Mouse (Mus musculus): Measurements from ENCODE around the gene Ldha. TPM values are rescaled to one million over a fixed set of nuclear protein-coding genes. Genes with fewer than 3 reads are reported as not detected.
"Not testable (repeated sequence)": the region's sequence is repeated elsewhere in the genome, so short reads cannot be mapped to it uniquely, and the experiment has no call there.

Ldha gene
- polyA plus RNA-seq, 1 experiment from 2014 or later, result 1,347 TPM

- Histone ChIP-seq H3K4me3 (no peak overlapping the region), H3K9ac (no peak overlapping the region), H3K9me3 (no peaks in the 10 kb centered on the region), H3K27ac (no peak overlapping the region), H3K27me3 (no peaks in the 10 kb centered on the region), H3K4me1 (0 out of 2 replicates have a peak, but pooled peaks cover 4% of the 10 kb centered on the region), H3K4me2 (no peak overlapping the region), H3K36me3 (no peaks in the 10 kb centered on the region)
- WGBS, result 88% methylated on average over 12 of the region's 12 CpGs
- ATAC-seq (ENCODE audit: insufficient number of reproducible peaks, insufficient read depth, low FRiP score, low TSS enrichment, low read depth), result no peak
Observed at GRCm38 (mm10) chr7:46829911-46830310, 11.4 kb upstream of the Ldha start.

GRCm38 (mm10) chr7:46830799-46831590 is 10.3 kb upstream of the Ldha start:
- Histone ChIP-seq H3K4me2 (no peak overlapping the region), H3K4me1 (0 out of 2 replicates have a peak, but pooled peaks cover 4% of the 10 kb centered on the region), H3K9me3 (no peaks in the 10 kb centered on the region), H3K27ac (no peak overlapping the region), H3K36me3 (no peaks in the 10 kb centered on the region), H3K9ac (no peak overlapping the region), H3K4me3 (no peak overlapping the region), H3K27me3 (no peaks in the 10 kb centered on the region)
- 61% methylated on average over 13 of the region's 13 CpGs for WGBS
- ATAC-seq (ENCODE audit: insufficient number of reproducible peaks, insufficient read depth, low FRiP score, low TSS enrichment, low read depth), result no peak

GRCm38 (mm10) chr7:46831693-46832092 is 9.6 kb upstream of the Ldha start:
- H3K9me3 ChIP-seq, result no peaks in the 10 kb centered on the region
- H3K27ac ChIP-seq, result no peak overlapping the region
- H3K4me1 ChIP-seq, result 0 out of 2 replicates have a peak, but pooled peaks cover 4% of the 10 kb centered on the region
- no peaks in the 10 kb centered on the region for H3K36me3 ChIP-seq
- 71% methylated on average over 8 of the region's 8 CpGs for WGBS
- H3K4me3 ChIP-seq, result no peak overlapping the region
- H3K9ac ChIP-seq, result no peak overlapping the region
- H3K27me3 ChIP-seq, result no peaks in the 10 kb centered on the region
- ATAC-seq (ENCODE audit: insufficient number of reproducible peaks, insufficient read depth, low FRiP score, low TSS enrichment, low read depth), result no peak
- no peak overlapping the region for H3K4me2 ChIP-seq

- not testable (repeated sequence) for H3K27me3 ChIP-seq; H3K9ac ChIP-seq; H3K36me3 ChIP-seq; H3K4me1 ChIP-seq; ATAC-seq (ENCODE audit: insufficient number of reproducible peaks, insufficient read depth, low FRiP score, low TSS enrichment, low read depth); H3K4me2 ChIP-seq; H3K9me3 ChIP-seq; H3K4me3 ChIP-seq; H3K27ac ChIP-seq
- WGBS, result 92% methylated on average over 11 of the region's 11 CpGs
Observed at GRCm38 (mm10) chr7:46832112-46832810, 9.0 kb upstream of the Ldha start.

DNA sequence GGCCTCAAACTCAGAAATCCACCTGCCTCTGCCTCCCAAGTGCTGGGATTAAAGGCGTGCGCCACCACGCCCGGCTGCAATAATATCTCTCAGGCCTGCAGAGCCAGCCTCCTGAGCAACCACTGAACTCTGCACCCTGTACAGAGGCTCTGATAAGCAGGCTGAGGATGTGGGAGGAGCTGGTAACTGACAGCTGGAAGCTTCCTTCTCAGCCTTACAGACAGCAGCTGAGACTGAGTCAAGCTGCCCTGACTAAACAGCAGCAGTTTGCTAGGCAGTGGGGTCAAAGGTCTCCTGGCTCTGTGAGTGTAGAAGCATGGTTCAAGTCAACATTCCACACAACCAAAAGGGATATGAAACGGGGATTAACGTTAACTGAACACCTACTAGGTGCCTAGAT is 8.0 kb upstream of the Ldha start:
- Histone ChIP-seq H3K9me3 (no peaks in the 10 kb centered on the region), H3K27ac (no peak overlapping the region), H3K4me3 (no peak overlapping the region), H3K4me2 (no peak overlapping the region), H3K36me3 (no peaks in the 10 kb centered on the region), H3K9ac (no peak overlapping the region), H3K4me1 (peaks cover 7% of the 10 kb centered on the region), H3K27me3 (no peaks in the 10 kb centered on the region)
- WGBS, result 68% methylated on average over 6 of the region's 6 CpGs
- ATAC-seq (ENCODE audit: insufficient number of reproducible peaks, insufficient read depth, low FRiP score, low TSS enrichment, low read depth), result no peak

DNA sequence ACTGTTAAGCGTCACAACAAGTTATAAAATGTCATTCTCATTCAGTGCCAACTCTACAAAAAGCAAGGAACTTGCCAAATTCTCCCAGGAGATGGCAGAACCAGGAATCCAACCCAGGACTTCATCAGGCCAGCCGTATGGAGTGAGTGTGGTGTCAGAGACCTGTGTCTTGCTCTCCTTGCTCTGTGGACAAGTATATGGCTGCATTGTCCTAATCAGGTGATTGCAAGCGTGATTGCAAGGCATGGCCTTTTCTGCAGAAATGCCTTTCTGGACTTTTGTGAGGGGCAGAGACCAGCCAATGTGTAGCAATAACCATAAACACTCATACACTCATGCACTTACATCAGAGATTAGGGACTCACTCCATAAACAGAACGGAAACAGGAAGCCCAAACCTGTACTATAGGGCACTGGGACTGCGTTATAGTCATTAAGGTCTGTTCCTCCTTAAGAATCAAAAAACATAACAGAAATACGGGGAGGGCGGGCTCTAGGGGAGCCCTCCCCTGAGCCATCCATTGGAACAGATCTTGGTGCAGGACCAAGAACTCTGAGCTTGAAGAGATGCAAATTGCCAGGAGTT is 7.5 kb upstream of the Ldha start:
- ATAC-seq (ENCODE audit: insufficient number of reproducible peaks, insufficient read depth, low FRiP score, low TSS enrichment, low read depth), result no peak
- WGBS, result 86% methylated on average over 7 of the region's 7 CpGs
- Histone ChIP-seq H3K36me3 (no peaks in the 10 kb centered on the region), H3K9ac (no peak overlapping the region), H3K9me3 (no peaks in the 10 kb centered on the region), H3K4me1 (peaks cover 12% of the 10 kb centered on the region), H3K4me3 (no peak overlapping the region), H3K4me2 (no peak overlapping the region), H3K27me3 (no peaks in the 10 kb centered on the region), H3K27ac (no peak overlapping the region)

- Histone ChIP-seq H3K4me3 (no peak overlapping the region), H3K36me3 (no peaks in the 10 kb centered on the region), H3K27ac (no peak overlapping the region), H3K9me3 (no peaks in the 10 kb centered on the region), H3K9ac (peak overlapping the region; percentile 21; the same call in 1 of the 2 replicates), H3K27me3 (no peaks in the 10 kb centered on the region), H3K4me1 (peaks cover 21% of the 10 kb centered on the region), H3K4me2 (no peak overlapping the region)
- WGBS, result 35% methylated on average over 10 of the region's 14 CpGs
- ATAC-seq (ENCODE audit: insufficient number of reproducible peaks, insufficient read depth, low FRiP score, low TSS enrichment, low read depth), result no peak
Observed at GRCm38 (mm10) chr7:46834994-46835610, 6.2 kb upstream of the Ldha start.

DNA sequence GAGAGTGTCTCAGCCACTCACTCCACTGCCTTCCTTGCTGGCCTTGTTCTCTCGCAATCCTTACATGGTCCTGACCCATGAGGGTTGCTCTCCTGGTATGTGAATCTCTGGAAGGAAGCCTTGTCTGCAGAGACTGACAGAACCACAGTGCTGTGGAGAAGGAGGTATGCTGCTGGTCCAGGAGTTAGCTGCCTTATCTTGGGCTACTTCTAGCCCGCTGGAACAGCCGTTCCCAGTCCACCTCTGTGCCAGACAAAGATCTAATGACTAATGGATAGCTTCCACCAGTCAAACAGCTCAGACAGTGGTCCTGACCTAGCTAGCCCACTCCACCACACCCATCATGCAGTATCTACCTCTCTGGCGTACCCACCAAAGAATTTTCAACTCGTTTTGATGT is 4.9 kb upstream of the Ldha start:
- Histone ChIP-seq H3K27ac (no peak overlapping the region), H3K4me1 (peaks cover 23% of the 10 kb centered on the region), H3K9ac (no peak overlapping the region), H3K36me3 (no peaks in the 10 kb centered on the region), H3K9me3 (no peaks in the 10 kb centered on the region), H3K27me3 (peaks cover 7% of the 10 kb centered on the region; the same call in 1 of the 2 replicates), H3K4me3 (no peak overlapping the region), H3K4me2 (no peak overlapping the region)
- WGBS, result 84% methylated on average over 5 of the region's 5 CpGs
- ATAC-seq (ENCODE audit: insufficient number of reproducible peaks, insufficient read depth, low FRiP score, low TSS enrichment, low read depth), result no peak

GRCm38 (mm10) chr7:46837073-46837472 is 4.2 kb upstream of the Ldha start:
- Histone ChIP-seq H3K36me3 (no peaks in the 10 kb centered on the region), H3K9ac (no peak overlapping the region), H3K9me3 (no peaks in the 10 kb centered on the region), H3K27me3 (peaks cover 8% of the 10 kb centered on the region; the same call in 1 of the 2 replicates), H3K4me1 (peaks cover 25% of the 10 kb centered on the region), H3K27ac (no peak overlapping the region), H3K4me2 (no peak overlapping the region), H3K4me3 (no peak overlapping the region)
- WGBS, result 53% methylated on average over 5 of the region's 5 CpGs
- ATAC-seq (ENCODE audit: insufficient number of reproducible peaks, insufficient read depth, low FRiP score, low TSS enrichment, low read depth), result no peak

DNA sequence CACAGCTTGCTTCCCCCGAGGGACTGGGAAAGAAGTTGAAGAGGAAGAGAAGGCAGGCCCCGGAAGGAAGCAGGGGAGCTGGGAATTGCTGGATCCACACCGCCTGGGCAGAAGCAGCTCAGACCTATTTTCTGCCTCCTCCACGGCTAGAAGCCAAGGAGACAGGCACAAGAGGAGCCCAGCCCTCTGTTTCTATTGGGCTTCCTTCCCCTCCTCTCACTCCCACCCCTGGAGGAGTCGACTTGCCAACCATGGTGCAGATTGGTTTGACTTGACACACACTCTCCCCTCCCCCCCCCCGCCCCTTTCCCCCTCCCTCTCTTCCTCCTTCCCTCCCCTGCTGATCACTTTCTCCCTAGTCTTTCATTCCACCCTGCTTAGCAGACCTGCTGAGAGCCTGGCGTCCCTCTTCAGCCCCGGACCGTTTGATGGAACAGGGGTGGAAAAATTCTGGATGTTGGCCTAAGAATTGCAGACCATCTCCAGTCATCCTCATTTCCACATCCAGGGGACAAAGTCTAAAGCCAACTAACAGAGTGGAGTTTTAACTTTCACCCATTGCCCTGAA is 3.1 kb upstream of the Ldha start:
- Histone ChIP-seq H3K27ac (peak overlapping the region; percentile 88), H3K4me3 (peak overlapping the region; percentile 17), H3K4me2 (peak overlapping the region; percentile 49), H3K9ac (peak overlapping the region; percentile 58; the same call in 1 of the 2 replicates), H3K9me3 (no peaks in the 10 kb centered on the region), H3K27me3 (peaks cover 8% of the 10 kb centered on the region; the same call in 1 of the 2 replicates), H3K4me1 (peaks cover 25% of the 10 kb centered on the region), H3K36me3 (no peaks in the 10 kb centered on the region)
- no peak for ATAC-seq (ENCODE audit: insufficient number of reproducible peaks, insufficient read depth, low FRiP score, low TSS enrichment, low read depth)
- under 1% methylated on average over 9 of the region's 9 CpGs for WGBS

DNA sequence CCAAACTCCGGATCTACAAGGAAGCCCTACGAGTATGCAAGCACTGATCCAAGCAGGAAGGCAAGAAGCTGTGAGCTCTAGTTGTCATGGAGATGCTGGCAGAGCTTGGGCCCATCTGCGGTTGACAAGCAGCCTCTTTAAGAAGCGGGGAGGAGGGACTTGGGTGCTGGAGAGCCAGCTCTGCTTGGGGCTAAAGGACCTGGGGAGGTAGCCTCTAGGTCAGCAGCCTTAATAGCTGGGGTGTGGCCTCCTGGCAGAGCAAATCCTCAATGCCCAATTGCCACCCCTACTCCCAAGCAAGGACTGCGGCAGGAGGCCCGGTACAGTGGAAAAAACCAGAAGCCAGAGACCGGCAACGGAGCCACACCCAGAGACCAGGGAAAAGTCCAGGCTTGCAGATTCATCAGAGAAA is 2.4 kb upstream of the Ldha start:
- Histone ChIP-seq H3K27me3 (peaks cover 8% of the 10 kb centered on the region; the same call in 1 of the 2 replicates), H3K27ac (peak overlapping the region; percentile 88), H3K4me1 (peaks cover 25% of the 10 kb centered on the region), H3K4me2 (peak overlapping the region; percentile 49), H3K9me3 (no peaks in the 10 kb centered on the region), H3K4me3 (no peak overlapping the region), H3K9ac (0 out of 2 replicates have a peak overlapping the region, but pooled peaks have one; percentile 11), H3K36me3 (no peaks in the 10 kb centered on the region)
- WGBS, result 9% methylated on average over 8 of the region's 8 CpGs
- 0 out of 2 replicates have a peak, but pooled peaks have one; percentile 40 for ATAC-seq (ENCODE audit: insufficient number of reproducible peaks, insufficient read depth, low FRiP score, low TSS enrichment, low read depth)

Data from embryonic facial prominence, embryonic 13.5 days (tissue).